Mouse (Mus musculus) lung, adult 2 months (tissue): ENCODE data around the gene Cxcr4.

ENCODE experiments used
- CTCF ChIP-seq: fragments of 200-500 bp; IDR thresholded peaks from 2 replicates; pipeline ENCODE4 v1.5.1; 2011; ENCODE audit warnings: mild to moderate bottlenecking, low read length, control low read depth; ENCODE audit not compliant: insufficient read depth
- POLR2A ChIP-seq: fragments of 200-500 bp; IDR thresholded peaks from 2 replicates; pipeline ENCODE4 v1.6.1; 2011; ENCODE audit warnings: low read depth, mild to moderate bottlenecking, control low read depth, low read length, borderline replicate concordance; ENCODE audit errors: extremely low read depth

DNA sequence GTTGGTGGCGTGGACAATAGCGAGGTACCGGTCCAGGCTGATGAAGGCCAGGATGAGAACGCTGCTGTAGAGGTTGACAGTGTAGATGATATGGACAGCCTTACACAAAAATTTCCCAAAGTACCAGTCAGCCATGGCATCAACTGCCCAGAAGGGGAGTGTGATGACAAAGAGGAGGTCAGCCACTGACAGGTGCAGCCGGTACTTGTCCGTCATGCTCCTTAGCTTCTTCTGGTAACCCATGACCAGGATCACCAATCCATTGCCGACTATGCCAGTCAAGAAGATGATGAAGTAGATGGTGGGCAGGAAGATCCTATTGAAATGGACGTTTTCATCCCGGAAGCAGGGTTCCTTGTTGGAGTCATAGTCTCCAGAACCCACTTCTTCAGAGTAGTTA is 2.6 kb downstream of the Cxcr4 start:
- TF ChIP-seq CTCF, result no peak
- TF ChIP-seq POLR2A, result no peak
